Mouse (Mus musculus) cerebellum, adult 2 months (tissue): ENCODE measurements around the gene Ednrb.

ENCODE experiments used
- CTCF ChIP-seq: fragments of 200-500 bp; IDR thresholded peaks from 2 replicates; pipeline ENCODE4 v1.5.1; 2011; ENCODE audit warnings: low read depth, mild to moderate bottlenecking, control low read depth, low read length, moderate library complexity, borderline replicate concordance; ENCODE audit not compliant: insufficient read depth
- POLR2A ChIP-seq: fragments of 200-500 bp; IDR thresholded peaks from 2 replicates; pipeline ENCODE4 v1.6.1; 2011; ENCODE audit warnings: low read length, control low read depth, borderline replicate concordance; ENCODE audit not compliant: insufficient read depth

DNA sequence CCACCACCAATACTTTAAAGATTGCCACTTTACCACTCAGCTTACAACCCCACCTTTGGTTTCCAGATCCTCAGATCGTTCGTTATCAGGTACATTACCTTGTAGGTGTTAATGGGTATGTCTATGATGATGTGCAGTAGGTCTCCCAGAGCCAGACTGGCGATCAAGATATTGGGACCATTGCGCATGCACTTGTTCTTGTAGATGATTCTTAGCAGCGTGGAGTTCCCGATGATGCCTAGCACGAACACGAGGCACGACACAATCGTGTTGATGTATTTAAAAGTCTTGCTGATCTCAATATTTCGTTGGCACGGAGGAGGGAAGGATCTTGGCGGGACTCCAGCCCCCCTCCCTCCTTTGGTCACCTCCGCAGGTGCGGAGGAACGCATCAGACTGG lies 1.3 kb downstream of the Ednrb start:
- TF ChIP-seq CTCF (no peak), POLR2A (no peak)
